Mouse (Mus musculus): Measurements from ENCODE around the gene Thap3. TPM values are rescaled to one million over a fixed set of nuclear protein-coding genes. Genes with fewer than 3 reads are reported as not detected.

Thap3 gene
- total and polyA plus RNA-seq, 3 experiments, result 11.0 to 27.6 (median 12.8) TPM

- Histone ChIP-seq H3K36me3 (replicated peaks in 1 of 2; ENCODE audit: control insufficient read depth in 1 of 2, insufficient read depth in 1 of 2, low read length in 1 of 2) (peaks cover 40 to 86% of the 10 kb centered on the region in 2 experiments), H3K4me3 (replicated peaks in 1 of 3; ENCODE audit: low read depth in 2 of 3, low read length in 2 of 3, poor library complexity in 1 of 3) (no peak overlapping the region), H3K9ac (ENCODE audit: insufficient read depth, low read depth) (no peak overlapping the region), H3K27me3 (replicated peaks) (no peaks in the 10 kb centered on the region), H3K27ac (ENCODE audit: insufficient read depth, low read depth) (no peak overlapping the region), H3K79me2 (replicated peaks; ENCODE audit: control insufficient read depth, extremely low read depth, insufficient read depth, poor library complexity, severe bottlenecking) (peaks cover 22% of the 10 kb centered on the region), H3K9me3 (replicated peaks; ENCODE audit: low read length) (no peaks in the 10 kb centered on the region), H3K4me1 (ENCODE audit: control insufficient read depth in 1 of 2, insufficient read depth in 2 of 2) (peaks cover 0 to 11% of the 10 kb centered on the region in 2 experiments; a peak in 1 of 4 replicates), H3K4me2 (ENCODE audit: insufficient read depth, low read depth, poor library complexity, severe bottlenecking) (no peak overlapping the region)
- dilution Hi-C loops (cut with MboI; ENCODE audit: extremely low pct_ligation_motif_present, extremely low pct_unique_long_range_greater_than_20kb, low sequenced_read_pairs) (no loop called here), in situ Hi-C loops (cut with MboI; ENCODE audit: low pct_ligation_motif_present, low pct_unique_long_range_greater_than_20kb, low sequenced_read_pairs) (no loop called here)
- TF ChIP-seq SIN3A (IDR thresholded peaks at IDR 0.05; ENCODE audit: low read length) (no peak), HCFC1 (IDR thresholded peaks at IDR 0.05; ENCODE audit: low read depth, low read length) (no peak), RCOR1 (conservative IDR thresholded peaks at IDR 0.05; ENCODE audit: low read depth, low read length) (no peak), RAD21 (IDR thresholded peaks at IDR 0.05; ENCODE audit: low read depth, low read length) (no peak), NRF1 (IDR thresholded peaks at IDR 0.05; ENCODE audit: low read depth, low read length) (no peak), PAX5 (IDR thresholded peaks at IDR 0.05; ENCODE audit: low read length) (no peak), GABPA (IDR thresholded peaks at IDR 0.05; ENCODE audit: insufficient replicate concordance, low read depth, low read length) (no peak)
- DNase-seq (ENCODE audit: extremely low read depth), result no peak
Observed at GRCm38 (mm10) chr4:151948497-151949471, 40.0 kb downstream of the Thap3 start.

- H3K9me3 ChIP-seq (replicated peaks; ENCODE audit: low read length), result no peaks in the 10 kb centered on the region
- DNase-seq (ENCODE audit: extremely low read depth), result no peak
- no peak overlapping the region for H3K4me3 ChIP-seq (replicated peaks in 1 of 3; ENCODE audit: low read depth in 2 of 3, low read length in 2 of 3, poor library complexity in 1 of 3)
- no peak overlapping the region for H3K9ac ChIP-seq (ENCODE audit: insufficient read depth, low read depth)
- H3K27me3 ChIP-seq (replicated peaks), result no peaks in the 10 kb centered on the region
- dilution Hi-C loops (cut with MboI; ENCODE audit: extremely low pct_ligation_motif_present, extremely low pct_unique_long_range_greater_than_20kb, low sequenced_read_pairs) (no loop called here), in situ Hi-C loops (cut with MboI; ENCODE audit: low pct_ligation_motif_present, low pct_unique_long_range_greater_than_20kb, low sequenced_read_pairs) (no loop called here)
- H3K79me2 ChIP-seq (replicated peaks; ENCODE audit: control insufficient read depth, extremely low read depth, insufficient read depth, poor library complexity, severe bottlenecking), result peaks cover 22% of the 10 kb centered on the region
- TF ChIP-seq CTCF (conservative IDR thresholded peaks at IDR 0.05 in 1 of 2, IDR thresholded peaks at IDR 0.05 in 1 of 2; ENCODE audit: low read depth in 2 of 2, low read length in 2 of 2) (no peak), MAX (IDR thresholded peaks at IDR 0.05; ENCODE audit: low read length) (no peak), ZNF384 (IDR thresholded peaks at IDR 0.05; ENCODE audit: low read depth, low read length) (no peak)
- no peaks in the 10 kb centered on the region for H3K4me1 ChIP-seq (ENCODE audit: control insufficient read depth in 1 of 2, insufficient read depth in 2 of 2)
- H3K27ac ChIP-seq (ENCODE audit: insufficient read depth, low read depth), result no peak overlapping the region
- H3K36me3 ChIP-seq (replicated peaks in 1 of 2; ENCODE audit: control insufficient read depth in 1 of 2, insufficient read depth in 1 of 2, low read length in 1 of 2), result peaks cover 24 to 72% of the 10 kb centered on the region in 2 experiments
- H3K4me2 ChIP-seq (ENCODE audit: insufficient read depth, low read depth, poor library complexity, severe bottlenecking), result no peak overlapping the region
Observed at GRCm38 (mm10) chr4:151946211-151946610, 42.6 kb downstream of the Thap3 start.

GRCm38 (mm10) chr4:151938089-151938488 lies 50.7 kb downstream of the Thap3 start:
- no peak overlapping the region for H3K4me2 ChIP-seq (ENCODE audit: insufficient read depth, low read depth, poor library complexity, severe bottlenecking)
- H3K9ac ChIP-seq (ENCODE audit: insufficient read depth, low read depth), result no peak overlapping the region
- no peak for TF ChIP-seq EP300 (IDR thresholded peaks at IDR 0.05; ENCODE audit: low read length)
- TF ChIP-seq ZNF384 (IDR thresholded peaks at IDR 0.05; ENCODE audit: low read depth, low read length), result no peak
- no peak for TF ChIP-seq MEF2A (IDR thresholded peaks at IDR 0.05; ENCODE audit: borderline replicate concordance, low read depth, low read length)
- TF ChIP-seq POLR2A (IDR thresholded peaks at IDR 0.05; ENCODE audit: low read depth, low read length), result no peak
- no peak for TF ChIP-seq CTCF (conservative IDR thresholded peaks at IDR 0.05 in 1 of 2, IDR thresholded peaks at IDR 0.05 in 1 of 2; ENCODE audit: low read depth in 2 of 2, low read length in 2 of 2)
- no peak for TF ChIP-seq ZC3H11A (IDR thresholded peaks at IDR 0.05; ENCODE audit: low read depth, low read length)
- TF ChIP-seq MYC (IDR thresholded peaks at IDR 0.05; ENCODE audit: low read depth, low read length), result no peak
- no peak for TF ChIP-seq CHD2 (IDR thresholded peaks at IDR 0.05; ENCODE audit: low read length)
- TF ChIP-seq SMC3 (IDR thresholded peaks at IDR 0.05; ENCODE audit: low read depth, low read length), result no peak
- no peak for TF ChIP-seq POLR2AphosphoS2 (IDR thresholded peaks at IDR 0.05; ENCODE audit: low read depth, low read length)
- no peak for TF ChIP-seq USF2 (conservative IDR thresholded peaks at IDR 0.05; ENCODE audit: low read depth, low read length)
- TF ChIP-seq USF1 (IDR thresholded peaks at IDR 0.05; ENCODE audit: low read depth, low read length), result no peak
- dilution Hi-C loops (cut with MboI; ENCODE audit: extremely low pct_ligation_motif_present, extremely low pct_unique_long_range_greater_than_20kb, low sequenced_read_pairs) (no loop called here), in situ Hi-C loops (cut with MboI; ENCODE audit: low pct_ligation_motif_present, low pct_unique_long_range_greater_than_20kb, low sequenced_read_pairs) (no loop called here)
- peaks cover 67% of the 10 kb centered on the region for H3K79me2 ChIP-seq (replicated peaks; ENCODE audit: control insufficient read depth, extremely low read depth, insufficient read depth, poor library complexity, severe bottlenecking)
- H3K4me1 ChIP-seq (ENCODE audit: control insufficient read depth in 1 of 2, insufficient read depth in 2 of 2), result peaks cover 15 to 27% of the 10 kb centered on the region in 2 experiments
- H3K27me3 ChIP-seq (replicated peaks), result no peaks in the 10 kb centered on the region
- H3K4me3 ChIP-seq (replicated peaks in 1 of 3; ENCODE audit: low read depth in 2 of 3, low read length in 2 of 3, poor library complexity in 1 of 3), result no peak overlapping the region
- no peaks in the 10 kb centered on the region for H3K9me3 ChIP-seq (replicated peaks; ENCODE audit: low read length)
- no peak for DNase-seq (ENCODE audit: extremely low read depth)
- no peak overlapping the region for H3K27ac ChIP-seq (ENCODE audit: insufficient read depth, low read depth)
- peaks cover 6 to 54% of the 10 kb centered on the region in 2 experiments for H3K36me3 ChIP-seq (replicated peaks in 1 of 2; ENCODE audit: control insufficient read depth in 1 of 2, insufficient read depth in 1 of 2, low read length in 1 of 2)

Measured in CH12.LX (cell line).